Mouse (Mus musculus): ENCODE data around the gene Fezf1. TPM values are rescaled to one million over a fixed set of nuclear protein-coding genes. Genes with fewer than 3 reads are reported as not detected.
A peak's percentile ranks its signal among the peaks of the same experiment; 100 is the strongest.

The Fezf1 gene
- polyA plus RNA-seq, 1 experiment from 2014 or later, result 34.9 TPM

GRCm38 (mm10) chr6:23260738-23261050, 12.5 kb upstream of the Fezf1 start:
- ATAC-seq (replicated peaks; ENCODE audit: low FRiP score), result peak; percentile 67
- H3K27ac ChIP-seq (ENCODE audit: low read depth, low read length), result no peak overlapping the region
- 1% methylated on average over 9 of the region's 9 CpGs for WGBS

GRCm38 (mm10) chr6:23260016-23260737, 12.0 kb upstream of the Fezf1 start:
- no peaks in the 10 kb centered on the region for H3K36me3 ChIP-seq (ENCODE audit: control insufficient read depth, insufficient read depth, low read length)
- no peak overlapping the region for H3K27ac ChIP-seq (ENCODE audit: low read depth, low read length)
- DNase-seq (ENCODE audit: low spot score) (peak; percentile 64), ATAC-seq (replicated peaks; ENCODE audit: low FRiP score) (peak; percentile 57)
- no peaks in the 10 kb centered on the region for H3K9me3 ChIP-seq (ENCODE audit: control insufficient read depth, low read length)
- H3K4me1 ChIP-seq (replicated peaks; ENCODE audit: control insufficient read depth, insufficient read depth, low read length), result peaks cover 9% of the 10 kb centered on the region
- 3% methylated on average over 36 of the region's 36 CpGs for WGBS
- H3K9ac ChIP-seq (ENCODE audit: low read length), result peak overlapping the region; percentile 44; the same call in 1 of the 2 replicates
- peak overlapping the region; percentile 46 for H3K4me2 ChIP-seq (ENCODE audit: low read depth, low read length, severe bottlenecking)
- peak overlapping the region; percentile 17 for H3K4me3 ChIP-seq (ENCODE audit: low read depth, low read length)
- peaks cover 23% of the 10 kb centered on the region for H3K27me3 ChIP-seq (ENCODE audit: control insufficient read depth, insufficient read depth, low read length)

More at GRCm38 (mm10) chr6:23260738-23261050, 12.5 kb upstream of the Fezf1 start:
- no peak for DNase-seq (ENCODE audit: low spot score)
- Histone ChIP-seq H3K9me3 (ENCODE audit: control insufficient read depth, low read length) (no peaks in the 10 kb centered on the region), H3K27me3 (ENCODE audit: control insufficient read depth, insufficient read depth, low read length) (peaks cover 21% of the 10 kb centered on the region), H3K9ac (ENCODE audit: low read length) (peak overlapping the region; percentile 44; the same call in 1 of the 2 replicates), H3K4me1 (replicated peaks; ENCODE audit: control insufficient read depth, insufficient read depth, low read length) (peaks cover 8% of the 10 kb centered on the region; the same call in 1 of the 2 replicates), H3K4me3 (ENCODE audit: low read depth, low read length) (peak overlapping the region; percentile 17), H3K36me3 (ENCODE audit: control insufficient read depth, insufficient read depth, low read length) (no peaks in the 10 kb centered on the region), H3K4me2 (ENCODE audit: low read depth, low read length, severe bottlenecking) (peak overlapping the region; percentile 46)

GRCm38 (mm10) chr6:23257981-23258380, 9.8 kb upstream of the Fezf1 start:
- Histone ChIP-seq H3K4me3 (ENCODE audit: low read depth, low read length) (no peak overlapping the region), H3K9ac (ENCODE audit: low read length) (no peak overlapping the region), H3K9me3 (ENCODE audit: control insufficient read depth, low read length) (no peaks in the 10 kb centered on the region), H3K4me1 (replicated peaks; ENCODE audit: control insufficient read depth, insufficient read depth, low read length) (peaks cover 17% of the 10 kb centered on the region), H3K4me2 (ENCODE audit: low read depth, low read length, severe bottlenecking) (no peak overlapping the region), H3K27ac (ENCODE audit: low read depth, low read length) (no peak overlapping the region), H3K27me3 (ENCODE audit: control insufficient read depth, insufficient read depth, low read length) (peaks cover 28% of the 10 kb centered on the region), H3K36me3 (ENCODE audit: control insufficient read depth, insufficient read depth, low read length) (no peaks in the 10 kb centered on the region)
- 56% methylated on average over 3 of the region's 3 CpGs for WGBS
- DNase-seq (ENCODE audit: low spot score) (no peak), ATAC-seq (replicated peaks; ENCODE audit: low FRiP score) (no peak)

GRCm38 (mm10) chr6:23255161-23255560, 7.0 kb upstream of the Fezf1 start:
- Histone ChIP-seq H3K36me3 (ENCODE audit: control insufficient read depth, insufficient read depth, low read length) (no peaks in the 10 kb centered on the region), H3K27me3 (ENCODE audit: control insufficient read depth, insufficient read depth, low read length) (peaks cover 24% of the 10 kb centered on the region), H3K4me2 (ENCODE audit: low read depth, low read length, severe bottlenecking) (no peak overlapping the region; the same call in 1 of the 2 replicates), H3K9me3 (ENCODE audit: control insufficient read depth, low read length) (no peaks in the 10 kb centered on the region), H3K9ac (ENCODE audit: low read length) (no peak overlapping the region), H3K27ac (ENCODE audit: low read depth, low read length) (no peak overlapping the region), H3K4me3 (ENCODE audit: low read depth, low read length) (no peak overlapping the region), H3K4me1 (replicated peaks; ENCODE audit: control insufficient read depth, insufficient read depth, low read length) (peaks cover 16% of the 10 kb centered on the region)
- WGBS, result 24% methylated on average over 8 of the region's 8 CpGs
- DNase-seq (ENCODE audit: low spot score), result no peak
- ATAC-seq (replicated peaks; ENCODE audit: low FRiP score), result no peak

- ATAC-seq (replicated peaks; ENCODE audit: low FRiP score), result no peak
- 17% methylated on average over 11 of the region's 11 CpGs for WGBS
- Histone ChIP-seq H3K4me3 (ENCODE audit: low read depth, low read length) (no peak overlapping the region), H3K9me3 (ENCODE audit: control insufficient read depth, low read length) (no peaks in the 10 kb centered on the region), H3K36me3 (ENCODE audit: control insufficient read depth, insufficient read depth, low read length) (no peaks in the 10 kb centered on the region), H3K9ac (ENCODE audit: low read length) (no peak overlapping the region), H3K27me3 (ENCODE audit: control insufficient read depth, insufficient read depth, low read length) (peaks cover 25% of the 10 kb centered on the region), H3K4me2 (ENCODE audit: low read depth, low read length, severe bottlenecking) (no peak overlapping the region; the same call in 1 of the 2 replicates), H3K27ac (ENCODE audit: low read depth, low read length) (no peak overlapping the region), H3K4me1 (replicated peaks; ENCODE audit: control insufficient read depth, insufficient read depth, low read length) (peaks cover 15% of the 10 kb centered on the region)
- DNase-seq (ENCODE audit: low spot score), result peak; percentile 59
Measured at GRCm38 (mm10) chr6:23254644-23255043, 6.5 kb upstream of the Fezf1 start.

- Histone ChIP-seq H3K9me3 (ENCODE audit: control insufficient read depth, low read length) (no peaks in the 10 kb centered on the region), H3K4me3 (ENCODE audit: low read depth, low read length) (peak overlapping the region; percentile 39), H3K4me2 (ENCODE audit: low read depth, low read length, severe bottlenecking) (peak overlapping the region; percentile 69), H3K36me3 (ENCODE audit: control insufficient read depth, insufficient read depth, low read length) (no peaks in the 10 kb centered on the region), H3K27ac (ENCODE audit: low read depth, low read length) (peak overlapping the region; percentile 63), H3K4me1 (replicated peaks; ENCODE audit: control insufficient read depth, insufficient read depth, low read length) (peaks cover 15% of the 10 kb centered on the region), H3K9ac (ENCODE audit: low read length) (peak overlapping the region; percentile 79), H3K27me3 (ENCODE audit: control insufficient read depth, insufficient read depth, low read length) (peaks cover 19% of the 10 kb centered on the region)
- peak; percentile 78 for DNase-seq (ENCODE audit: low spot score)
- under 1% methylated on average over 43 of the region's 43 CpGs for WGBS
- peak; percentile 73 for ATAC-seq (replicated peaks; ENCODE audit: low FRiP score)
Measured at GRCm38 (mm10) chr6:23253353-23254311, 5.5 kb upstream of the Fezf1 start.

- peak overlapping the region; percentile 63 for H3K27ac ChIP-seq (ENCODE audit: low read depth, low read length)
- WGBS, result 1% methylated on average over 20 of the region's 20 CpGs
- peak overlapping the region; percentile 39 for H3K4me3 ChIP-seq (ENCODE audit: low read depth, low read length)
- peaks cover 15% of the 10 kb centered on the region for H3K27me3 ChIP-seq (ENCODE audit: control insufficient read depth, insufficient read depth, low read length)
- H3K9ac ChIP-seq (ENCODE audit: low read length), result peak overlapping the region; percentile 79
- no peaks in the 10 kb centered on the region for H3K36me3 ChIP-seq (ENCODE audit: control insufficient read depth, insufficient read depth, low read length)
- H3K9me3 ChIP-seq (ENCODE audit: control insufficient read depth, low read length), result no peaks in the 10 kb centered on the region
- DNase-seq (ENCODE audit: low spot score) (peak; percentile 66), ATAC-seq (replicated peaks; ENCODE audit: low FRiP score) (no peak)
- peak overlapping the region; percentile 69 for H3K4me2 ChIP-seq (ENCODE audit: low read depth, low read length, severe bottlenecking)
- H3K4me1 ChIP-seq (replicated peaks; ENCODE audit: control insufficient read depth, insufficient read depth, low read length), result peaks cover 12% of the 10 kb centered on the region
Measured at GRCm38 (mm10) chr6:23252196-23253135, 4.3 kb upstream of the Fezf1 start.

- peak overlapping the region; percentile 46 for H3K9ac ChIP-seq (ENCODE audit: low read length)
- DNase-seq (ENCODE audit: low spot score) (no peak), ATAC-seq (replicated peaks; ENCODE audit: low FRiP score) (no peak)
- peak overlapping the region; percentile 35; the same call in 1 of the 2 replicates for H3K4me2 ChIP-seq (ENCODE audit: low read depth, low read length, severe bottlenecking)
- 4% methylated on average over 3 of the region's 3 CpGs for WGBS
- H3K9me3 ChIP-seq (ENCODE audit: control insufficient read depth, low read length), result no peaks in the 10 kb centered on the region
- no peak overlapping the region for H3K27ac ChIP-seq (ENCODE audit: low read depth, low read length)
- no peaks in the 10 kb centered on the region for H3K36me3 ChIP-seq (ENCODE audit: control insufficient read depth, insufficient read depth, low read length)
- peak overlapping the region; percentile 26 for H3K4me3 ChIP-seq (ENCODE audit: low read depth, low read length)
- H3K4me1 ChIP-seq (replicated peaks; ENCODE audit: control insufficient read depth, insufficient read depth, low read length), result peaks cover 12% of the 10 kb centered on the region
- H3K27me3 ChIP-seq (ENCODE audit: control insufficient read depth, insufficient read depth, low read length), result peaks cover 14% of the 10 kb centered on the region
Measured at GRCm38 (mm10) chr6:23251431-23251830, 3.3 kb upstream of the Fezf1 start.
